Mouse (Mus musculus): ENCODE measurements around the gene Kcnt2.

Gene Kcnt2

GRCm38 (mm10) chr1:140378791-140379190, 132.8 kb downstream of the Kcnt2 start:
- DNase-seq (ENCODE audit: low spot score): no peak

- DNase-seq (ENCODE audit: low spot score): no peak
Measured at GRCm38 (mm10) chr1:140379526-140379925, 133.6 kb downstream of the Kcnt2 start.

- DNase-seq (ENCODE audit: low spot score): no peak
Measured at GRCm38 (mm10) chr1:140381093-140381492, 135.1 kb downstream of the Kcnt2 start.

GRCm38 (mm10) chr1:140390301-140390700, 144.3 kb downstream of the Kcnt2 start:
- DNase-seq (ENCODE audit: low spot score): no peak

GRCm38 (mm10) chr1:140397756-140398155, 151.8 kb downstream of the Kcnt2 start:
- DNase-seq (ENCODE audit: low spot score): no peak

- DNase-seq (ENCODE audit: low spot score): no peak
Measured at GRCm38 (mm10) chr1:140406631-140407288, 160.8 kb downstream of the Kcnt2 start.

GRCm38 (mm10) chr1:140415761-140416160, 169.8 kb downstream of the Kcnt2 start:
- no peak for DNase-seq (ENCODE audit: low spot score)

DNA sequence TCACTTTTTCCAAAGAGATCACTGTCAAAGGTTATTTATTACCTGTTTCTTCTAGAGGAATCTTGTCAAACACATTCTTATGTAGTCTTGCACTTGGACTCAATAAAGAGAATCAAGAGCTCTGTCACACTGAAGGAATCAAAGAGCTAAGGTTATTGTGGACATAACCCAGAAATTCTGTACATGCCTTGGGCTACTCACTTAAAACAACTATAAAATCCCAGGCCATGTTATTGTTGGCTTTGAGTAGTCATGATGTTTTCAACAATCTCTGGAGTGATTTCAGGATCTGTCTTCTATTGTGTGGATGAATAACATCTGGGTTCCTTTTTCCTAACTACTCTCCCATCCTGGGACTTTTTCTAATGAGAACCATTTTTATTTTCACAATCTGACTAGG, 177.0 kb downstream of the Kcnt2 start:
- no peak for DNase-seq (ENCODE audit: low spot score)

- DNase-seq (ENCODE audit: low spot score): no peak
Measured at GRCm38 (mm10) chr1:140429284-140429850, 183.4 kb downstream of the Kcnt2 start.

- DNase-seq (ENCODE audit: low spot score): no peak
Measured at GRCm38 (mm10) chr1:140432039-140432438, 186.1 kb downstream of the Kcnt2 start.

DNA sequence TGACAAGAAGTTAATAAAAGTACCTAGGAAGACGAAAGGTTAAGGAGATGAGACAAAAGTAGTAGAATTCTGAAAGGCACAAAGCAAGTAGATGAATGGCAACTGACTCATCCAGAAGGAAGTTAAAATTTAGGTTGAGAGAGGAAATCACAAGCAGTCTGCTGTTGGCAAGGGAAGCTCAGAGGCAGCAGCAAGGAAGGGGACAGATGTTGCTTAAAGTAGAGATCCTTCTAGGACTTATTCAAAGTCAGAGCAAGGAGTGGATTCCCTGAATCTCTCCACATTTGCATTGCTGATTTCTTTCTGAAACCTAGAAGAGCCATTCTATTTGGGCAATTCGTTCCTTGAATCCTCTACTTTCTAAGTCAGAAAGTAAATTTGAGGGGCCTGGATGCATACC, 188.8 kb downstream of the Kcnt2 start:
- no peak for DNase-seq (ENCODE audit: low spot score)

GRCm38 (mm10) chr1:140438176-140438575, 192.2 kb downstream of the Kcnt2 start:
- DNase-seq (ENCODE audit: low spot score): no peak

- DNase-seq (ENCODE audit: low spot score): no peak
Measured at GRCm38 (mm10) chr1:140443904-140444303, 197.9 kb downstream of the Kcnt2 start.

- no peak for DNase-seq (ENCODE audit: low spot score)
Measured at GRCm38 (mm10) chr1:140444394-140444793, 198.4 kb downstream of the Kcnt2 start.

DNA sequence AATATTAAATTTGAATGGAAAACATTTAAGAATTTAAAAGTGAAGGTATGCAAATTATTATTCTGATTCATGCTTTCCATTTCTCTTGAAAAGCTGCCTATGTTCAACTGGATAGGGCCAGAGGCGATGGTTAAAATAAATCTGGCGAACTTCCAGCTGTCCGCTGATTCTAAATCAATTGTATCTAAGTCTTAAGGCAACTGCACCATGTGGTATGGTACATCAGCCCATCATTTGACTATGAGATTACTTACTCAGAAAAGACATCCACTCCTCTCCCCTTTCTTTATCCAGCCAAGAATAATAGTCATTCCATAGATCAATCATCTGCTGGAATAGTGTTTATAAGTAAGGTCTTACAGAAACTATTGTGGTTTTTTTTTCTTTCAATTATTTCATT, 205.5 kb downstream of the Kcnt2 start:
- no peak for DNase-seq (ENCODE audit: low spot score)

- no peak for DNase-seq (ENCODE audit: low spot score)
Measured at GRCm38 (mm10) chr1:140451924-140452323, 206.0 kb downstream of the Kcnt2 start.

GRCm38 (mm10) chr1:140455903-140456302, 209.9 kb downstream of the Kcnt2 start:
- no peak for DNase-seq (ENCODE audit: low spot score)

- DNase-seq (ENCODE audit: low spot score): no peak
Measured at GRCm38 (mm10) chr1:140456873-140457272, 210.9 kb downstream of the Kcnt2 start.

- DNase-seq (ENCODE audit: low spot score): no peak
Measured at GRCm38 (mm10) chr1:140468315-140468714, 222.4 kb downstream of the Kcnt2 start.

GRCm38 (mm10) chr1:140469586-140469985, 223.6 kb downstream of the Kcnt2 start:
- no peak for DNase-seq (ENCODE audit: low spot score)

DNA sequence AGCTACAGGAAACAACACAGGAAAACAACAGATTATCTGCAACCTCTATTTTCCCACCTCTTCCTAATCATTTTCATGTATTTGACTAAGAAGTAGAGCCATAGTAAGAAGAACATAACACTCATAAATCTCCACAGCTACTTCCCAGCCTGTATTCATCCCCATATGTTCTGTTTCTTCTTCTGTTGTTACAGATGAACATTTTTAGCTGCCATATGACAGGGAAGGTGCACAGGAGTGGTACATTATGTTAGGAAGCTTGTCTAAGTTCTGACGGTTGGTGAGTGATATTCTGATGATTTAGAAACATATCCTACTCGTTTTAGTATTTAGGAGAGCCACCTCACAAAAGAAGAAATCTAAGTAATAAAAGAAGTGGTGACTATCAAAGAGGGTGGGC, 231.0 kb downstream of the Kcnt2 start:
- peak; percentile 43 for DNase-seq (ENCODE audit: low spot score)

DNA sequence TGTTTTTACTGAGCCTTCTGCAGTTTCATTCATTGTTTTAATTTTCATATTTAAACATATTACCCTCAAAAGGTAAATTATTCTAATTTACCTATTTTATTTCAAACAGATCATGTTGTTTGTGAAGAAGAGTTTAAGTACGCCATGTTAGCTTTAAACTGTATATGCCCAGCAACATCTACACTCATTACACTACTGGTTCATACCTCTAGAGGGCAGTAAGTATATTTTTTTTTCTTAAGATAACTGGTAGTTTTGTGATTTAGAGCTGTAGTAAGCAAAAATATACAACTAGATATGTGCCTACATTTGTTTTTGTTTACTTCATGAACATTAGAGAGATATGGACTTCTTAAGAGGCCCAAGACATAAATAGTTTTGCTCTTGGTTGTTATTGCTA, 238.1 kb downstream of the Kcnt2 start:
- no peak for DNase-seq (ENCODE audit: low spot score)

DNA sequence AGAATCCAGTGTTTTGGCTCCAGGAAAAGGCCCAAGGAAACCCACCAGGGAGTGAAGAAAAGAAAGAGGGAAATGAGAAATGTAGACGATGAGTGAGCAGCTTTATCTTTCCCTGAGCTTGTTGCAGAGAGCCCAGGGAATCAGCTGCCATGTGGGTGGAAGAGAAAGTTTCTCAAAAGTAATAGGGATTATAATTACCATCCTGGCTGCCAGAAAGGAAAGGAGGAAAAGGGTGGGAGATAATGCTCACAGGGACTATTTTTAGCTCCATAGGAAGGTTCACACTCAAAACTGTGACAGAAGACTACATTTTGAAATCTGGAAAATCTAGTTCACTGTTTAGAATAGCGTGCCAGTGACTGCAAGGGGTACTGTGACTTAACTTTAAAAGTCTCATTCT, 243.9 kb downstream of the Kcnt2 start:
- DNase-seq (ENCODE audit: low spot score): no peak

GRCm38 (mm10) chr1:140491406-140491805, 245.4 kb downstream of the Kcnt2 start:
- no peak for DNase-seq (ENCODE audit: low spot score)

All from layer of hippocampus, adult 9-10 months (tissue).